Mouse (Mus musculus) spleen, adult 2 months (tissue): ENCODE results near the gene Hid1. TPM values are rescaled to one million over a fixed set of nuclear protein-coding genes. Genes with fewer than 3 reads are reported as not detected.
"Not testable (repeated sequence)": the region's sequence is repeated elsewhere in the genome, so short reads cannot be mapped to it uniquely, and the experiment has no call there.

Experiments used
- DNase-seq, 2 experiments: peaks; one replicate each; pipeline versions ENCODE4 v3.0.0 to v3.0.0-alpha.2; 2012 to 2021; ENCODE audit warnings: low spot score in 2 of 2, low read depth in 1 of 2
- H3K27ac ChIP-seq: fragments of 200-500 bp; 2 replicates; pipeline ENCODE4 v1.5.1; 2012; ENCODE audit warnings: low read length, inconsistent platforms; ENCODE audit not compliant: insufficient read depth
- H3K27me3 ChIP-seq: fragments of 200-500 bp; 2 replicates; pipeline ENCODE4 v1.6.1; 2012; ENCODE audit warnings: mild to moderate bottlenecking, moderate library complexity, low read length, inconsistent platforms; ENCODE audit not compliant: control insufficient read depth, insufficient read depth
- H3K36me3 ChIP-seq: fragments of 200-500 bp; 2 replicates; pipeline ENCODE4 v1.6.1; 2012; ENCODE audit warnings: mild to moderate bottlenecking, low read length, inconsistent platforms; ENCODE audit not compliant: control insufficient read depth, insufficient read depth
- H3K4me1 ChIP-seq: fragments of 200-500 bp; 2 replicates; pipeline ENCODE4 v1.6.1; 2011; ENCODE audit warnings: inconsistent platforms; ENCODE audit not compliant: control insufficient read depth, insufficient read depth, insufficient read length
- H3K4me3 ChIP-seq: fragments of 200-500 bp; 2 replicates; pipeline ENCODE4 v1.5.1; 2011; ENCODE audit warnings: mild to moderate bottlenecking, inconsistent platforms; ENCODE audit not compliant: insufficient read depth, insufficient read length; ENCODE audit errors: extremely low read depth
- CTCF ChIP-seq: fragments of 200-500 bp; IDR thresholded peaks from 2 replicates; pipeline ENCODE4 v1.5.1; 2011; ENCODE audit warnings: mild to moderate bottlenecking, inconsistent platforms; ENCODE audit not compliant: insufficient read depth, insufficient read length, insufficient replicate concordance; ENCODE audit errors: extremely low read depth
- POLR2A ChIP-seq: fragments of 200-500 bp; IDR thresholded peaks from 2 replicates; pipeline ENCODE4 v1.6.1; 2011; ENCODE audit warnings: low read depth, low read length, inconsistent platforms
- WGBS: fragments of 180-500 bp; shearing (Covaris S2); methylation state at CpG from one replicate; pipeline ENCODE4 v1.1.7; 2018; 5-methylcytosine and 5-hydroxymethylcytosine counted together
- polyA plus RNA-seq: library from polyadenylated mRNA; depleted of rRNA; stranded (reverse); fragments of >200 nt; gene quantifications from 2 replicates; pipeline ENCODE4 v1.2.3, GENCODE M21; 2012

Gene Hid1
- polyA plus RNA-seq, 1 experiment: 17.9 TPM

GRCm38 (mm10) chr11:115400630-115401391 is 33.3 kb upstream of the Hid1 start:
- no peaks in the 10 kb centered on the region for H3K27me3 ChIP-seq
- no peak overlapping the region for H3K4me3 ChIP-seq
- H3K36me3 ChIP-seq: no peaks in the 10 kb centered on the region
- no peak for TF ChIP-seq CTCF
- no peak for TF ChIP-seq POLR2A
- no peak overlapping the region for H3K27ac ChIP-seq
- no peak for DNase-seq
- 69% methylated on average over 11 of the region's 11 CpGs for WGBS
- H3K4me1 ChIP-seq: no peaks in the 10 kb centered on the region; the same call in 1 of the 2 replicates

DNA sequence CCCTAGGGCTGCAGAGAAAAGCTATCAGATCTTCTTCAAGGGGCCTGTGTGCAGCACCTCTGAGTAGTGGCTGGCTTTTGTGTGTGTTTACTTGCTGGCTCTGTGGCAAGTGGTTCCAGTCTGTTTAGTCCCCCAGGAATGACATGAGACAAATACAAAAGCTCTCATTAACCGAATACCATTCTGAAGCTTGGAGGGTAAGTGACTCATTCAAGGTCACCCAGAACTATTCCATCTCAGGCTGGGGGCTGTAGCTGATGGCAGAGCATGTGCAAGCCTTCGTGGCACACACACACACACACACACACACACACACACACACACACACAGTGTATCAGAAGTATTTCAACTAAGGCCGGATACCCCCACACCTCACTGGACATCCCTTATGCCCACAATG is 32.6 kb upstream of the Hid1 start:
- Histone ChIP-seq H3K4me3 (no peak overlapping the region), H3K36me3 (no peaks in the 10 kb centered on the region), H3K27ac (no peak overlapping the region), H3K4me1 (no peaks in the 10 kb centered on the region; the same call in 1 of the 2 replicates), H3K27me3 (no peaks in the 10 kb centered on the region)
- no peak for TF ChIP-seq CTCF
- TF ChIP-seq POLR2A: no peak
- no peak for DNase-seq
- 76% methylated on average over 3 of the region's 3 CpGs for WGBS

DNA sequence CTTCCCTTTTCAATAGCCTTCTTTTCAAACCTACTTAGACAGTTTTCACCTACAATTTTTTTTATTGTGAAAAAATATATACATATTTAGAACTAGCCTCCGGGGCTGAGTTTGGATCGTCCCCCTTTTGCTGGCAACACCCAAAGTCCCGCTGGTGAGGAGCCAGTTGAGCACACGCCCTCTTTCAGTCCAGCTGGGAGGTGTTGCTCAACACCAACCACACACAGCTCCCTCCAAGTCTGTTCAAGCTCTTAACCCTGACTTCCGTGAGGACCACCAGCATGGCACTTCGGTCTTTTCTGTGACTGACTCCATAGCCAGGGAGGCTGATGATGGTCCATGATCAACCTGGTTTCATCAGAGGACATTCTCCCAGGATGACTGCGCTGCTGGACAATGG is 30.5 kb upstream of the Hid1 start:
- no peaks in the 10 kb centered on the region for H3K36me3 ChIP-seq
- no peak for DNase-seq
- TF ChIP-seq POLR2A (no peak), CTCF (no peak)
- H3K4me3 ChIP-seq: no peak overlapping the region
- peaks cover 5% of the 10 kb centered on the region; the same call in 1 of the 2 replicates for H3K27me3 ChIP-seq
- no peaks in the 10 kb centered on the region for H3K4me1 ChIP-seq
- WGBS: 76% methylated on average over 7 of the region's 7 CpGs
- no peak overlapping the region for H3K27ac ChIP-seq

DNA sequence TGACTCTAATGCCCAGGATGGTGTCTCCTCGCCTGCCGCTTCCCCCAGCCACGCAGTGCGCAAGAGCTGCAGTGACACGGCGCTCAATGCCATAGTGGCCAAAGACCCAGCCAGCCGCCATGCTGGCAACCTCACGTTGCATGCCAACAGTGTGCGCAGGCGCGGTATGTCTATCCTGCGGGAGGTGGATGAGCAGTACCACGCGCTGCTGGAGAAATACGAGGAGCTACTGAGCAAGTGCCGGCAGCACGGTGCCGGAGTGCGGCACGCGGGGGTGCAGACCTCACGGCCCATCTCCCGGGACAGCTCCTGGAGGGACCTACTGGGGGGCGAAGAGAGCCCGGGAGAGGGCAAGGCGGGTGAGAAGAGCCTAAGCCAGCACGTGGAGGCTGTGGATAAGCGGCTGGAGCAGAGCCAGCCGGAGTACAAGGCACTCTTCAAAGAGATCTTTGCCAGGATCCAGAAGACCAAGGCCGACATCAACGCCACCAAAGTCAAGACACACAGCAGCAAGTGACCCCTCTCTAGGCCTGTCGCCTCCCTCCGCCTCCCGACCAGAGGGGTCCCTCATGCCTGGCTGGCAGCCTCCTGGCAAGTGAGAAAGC is 26.3 kb upstream of the Hid1 start:
- H3K4me1 ChIP-seq: no peaks in the 10 kb centered on the region
- TF ChIP-seq POLR2A: no peak
- no peak for TF ChIP-seq CTCF
- H3K27ac ChIP-seq: no peak overlapping the region
- no peak for DNase-seq
- whole genome bisulfite sequencing: 88% methylated on average over 34 of the region's 34 CpGs
- no peaks in the 10 kb centered on the region for H3K36me3 ChIP-seq
- no peak overlapping the region for H3K4me3 ChIP-seq
- H3K27me3 ChIP-seq: peaks cover 5% of the 10 kb centered on the region; the same call in 1 of the 2 replicates

- Histone ChIP-seq H3K27me3 (peaks cover 5% of the 10 kb centered on the region; the same call in 1 of the 2 replicates), H3K36me3 (no peaks in the 10 kb centered on the region), H3K4me1 (no peaks in the 10 kb centered on the region), H3K27ac (no peak overlapping the region), H3K4me3 (no peak overlapping the region)
- no peak for TF ChIP-seq POLR2A
- no peak for TF ChIP-seq CTCF
- 89% methylated on average over 7 of the region's 7 CpGs for WGBS
- DNase-seq: no peak
These were observed 23.8 kb upstream of the Hid1 start for GRCm38 (mm10) chr11:115391358-115391757.

GRCm38 (mm10) chr11:115386859-115387258 is 19.3 kb upstream of the Hid1 start:
- not testable (repeated sequence) for H3K4me3 ChIP-seq, H3K4me1 ChIP-seq, H3K36me3 ChIP-seq, H3K27ac ChIP-seq, DNase-seq
- H3K27me3 ChIP-seq: peaks cover 17% of the 10 kb centered on the region
- WGBS: 81% methylated on average over 3 of the region's 3 CpGs

GRCm38 (mm10) chr11:115384587-115384986 is 17.0 kb upstream of the Hid1 start:
- TF ChIP-seq CTCF (no peak), POLR2A (no peak)
- Histone ChIP-seq H3K27ac (no peak overlapping the region; the same call in 1 of the 2 replicates), H3K36me3 (no peaks in the 10 kb centered on the region), H3K4me3 (no peak overlapping the region), H3K4me1 (peaks cover 9% of the 10 kb centered on the region), H3K27me3 (peaks cover 23% of the 10 kb centered on the region)
- DNase-seq: no peak
- WGBS: 86% methylated on average over 5 of the region's 5 CpGs
